Mouse (Mus musculus): ENCODE results near the gene Ccdc9.
"Not testable (repeated sequence)": the region's sequence is repeated elsewhere in the genome, so short reads cannot be mapped to it uniquely, and the experiment has no call there.

Ccdc9 gene

GRCm38 (mm10) chr7:16266593-16266992 lies 20.0 kb downstream of the Ccdc9 start:
- not testable (repeated sequence) for DNase-seq

GRCm38 (mm10) chr7:16265856-16266255 lies 20.7 kb downstream of the Ccdc9 start:
- DNase-seq, result no peak

- no peak for DNase-seq
Observed at GRCm38 (mm10) chr7:16263843-16264242, 22.8 kb downstream of the Ccdc9 start.

- DNase-seq, result peak; percentile 92
Observed at GRCm38 (mm10) chr7:16263015-16263787, 23.4 kb downstream of the Ccdc9 start.

GRCm38 (mm10) chr7:16261097-16261496 lies 25.5 kb downstream of the Ccdc9 start:
- DNase-seq, result no peak

- no peak for DNase-seq
Observed at GRCm38 (mm10) chr7:16259110-16259590, 27.4 kb downstream of the Ccdc9 start, which contains the start of gene C5ar1. TSS of gene C5ar1 (minus strand) at chr7:16259540.

- no peak for DNase-seq
Observed at GRCm38 (mm10) chr7:16257830-16258229, 28.8 kb downstream of the Ccdc9 start.

GRCm38 (mm10) chr7:16255963-16256362 lies 30.6 kb downstream of the Ccdc9 start:
- not testable (repeated sequence) for DNase-seq

GRCm38 (mm10) chr7:16254195-16254594 lies 32.4 kb downstream of the Ccdc9 start:
- no peak for DNase-seq

GRCm38 (mm10) chr7:16250687-16251086 lies 35.9 kb downstream of the Ccdc9 start:
- no peak for DNase-seq

GRCm38 (mm10) chr7:16245958-16246357 lies 40.6 kb downstream of the Ccdc9 start:
- no peak for DNase-seq

GRCm38 (mm10) chr7:16244067-16244466 lies 42.5 kb downstream of the Ccdc9 start, which contains the start of gene C5ar2:
TSS of gene C5ar2 (minus strand) at chr7:16244154.
- DNase-seq, result no peak

- DNase-seq, result no peak
Observed at GRCm38 (mm10) chr7:16242198-16242597, 44.4 kb downstream of the Ccdc9 start.

- no peak for DNase-seq
Observed at GRCm38 (mm10) chr7:16241787-16242186, 44.8 kb downstream of the Ccdc9 start.

GRCm38 (mm10) chr7:16240978-16241303 lies 45.7 kb downstream of the Ccdc9 start:
- DNase-seq, result no peak

- DNase-seq, result no peak
Observed at GRCm38 (mm10) chr7:16240281-16240977, 46.2 kb downstream of the Ccdc9 start.

GRCm38 (mm10) chr7:16239554-16239997 lies 47.0 kb downstream of the Ccdc9 start:
- no peak for DNase-seq

GRCm38 (mm10) chr7:16229869-16230268 lies 56.7 kb downstream of the Ccdc9 start:
- peak; percentile 45 for DNase-seq
